Mouse (Mus musculus) urinary bladder, postnatal 10 days (tissue): ENCODE data around the gene Ccdc114.
"Not testable (repeated sequence)": the region's sequence is repeated elsewhere in the genome, so short reads cannot be mapped to it uniquely, and the experiment has no call there.

Experiments
- DNase-seq: peaks from one replicate; pipeline ENCODE4 v3.0.0; 2022; ENCODE audit warnings: low spot score

Ccdc114 gene

GRCm38 (mm10) chr7:45919083-45919671 is 4.7 kb upstream of the Ccdc114 start:
- DNase-seq: no peak

DNA sequence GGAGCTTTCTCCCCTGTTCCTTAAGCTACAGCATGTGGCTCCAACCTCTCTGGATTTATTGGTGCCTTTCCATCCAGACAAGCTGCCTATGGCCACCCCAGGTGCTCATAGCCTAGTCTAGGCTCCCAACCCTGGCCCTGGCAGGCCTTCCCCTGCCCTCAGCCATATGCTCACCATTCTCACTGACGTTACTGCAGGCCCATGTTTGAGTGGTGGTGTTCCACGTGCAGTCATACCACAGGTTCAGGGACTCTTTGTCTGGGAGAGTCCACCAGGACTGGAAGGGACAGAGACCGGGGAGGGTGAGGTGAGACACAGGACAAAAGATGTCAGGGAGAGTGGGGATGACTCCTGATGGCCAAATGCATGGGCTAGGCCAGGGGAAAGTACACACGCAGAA is 4.1 kb upstream of the Ccdc114 start:
- DNase-seq: no peak

- DNase-seq: no peak
Measured at GRCm38 (mm10) chr7:45920583-45921241, 3.2 kb upstream of the Ccdc114 start.

- DNase-seq: no peak
Measured at GRCm38 (mm10) chr7:45921242-45921621, 2.6 kb upstream of the Ccdc114 start, which contains the start of gene Emp3. TSS of gene Emp3 (minus strand) at chr7:45921404.

DNA sequence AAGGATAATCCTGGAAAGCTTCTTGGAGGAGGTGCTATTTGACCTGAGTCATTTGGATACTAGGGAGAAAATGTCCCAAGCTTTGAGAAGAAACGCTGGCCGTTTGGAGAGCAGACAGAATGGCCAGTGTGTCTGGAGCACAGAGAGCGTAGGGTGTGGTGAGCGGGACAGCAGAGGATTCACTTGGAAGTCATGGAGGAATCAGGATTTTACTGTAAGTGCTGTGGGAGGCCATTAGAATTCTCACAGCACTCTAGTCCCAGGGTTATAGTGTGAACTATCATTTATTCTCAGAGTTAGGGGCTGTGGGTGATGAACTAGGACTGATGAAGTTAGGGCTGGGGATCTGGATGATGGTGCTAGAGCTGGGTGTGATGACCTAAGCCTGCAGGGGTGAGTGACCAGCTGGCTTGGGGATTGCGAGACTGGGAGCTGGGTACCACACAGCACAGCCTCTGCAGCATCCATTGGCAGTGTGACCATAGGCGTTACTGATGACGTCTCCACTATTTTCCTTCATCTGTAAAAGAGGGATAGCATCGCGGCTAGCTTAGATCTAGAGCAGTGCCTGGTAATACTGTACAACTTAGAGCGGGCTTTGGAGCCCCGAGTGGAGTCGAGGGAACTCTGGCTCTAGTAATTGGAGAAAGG is 1.8 kb upstream of the Ccdc114 start:
- DNase-seq: no peak

DNA sequence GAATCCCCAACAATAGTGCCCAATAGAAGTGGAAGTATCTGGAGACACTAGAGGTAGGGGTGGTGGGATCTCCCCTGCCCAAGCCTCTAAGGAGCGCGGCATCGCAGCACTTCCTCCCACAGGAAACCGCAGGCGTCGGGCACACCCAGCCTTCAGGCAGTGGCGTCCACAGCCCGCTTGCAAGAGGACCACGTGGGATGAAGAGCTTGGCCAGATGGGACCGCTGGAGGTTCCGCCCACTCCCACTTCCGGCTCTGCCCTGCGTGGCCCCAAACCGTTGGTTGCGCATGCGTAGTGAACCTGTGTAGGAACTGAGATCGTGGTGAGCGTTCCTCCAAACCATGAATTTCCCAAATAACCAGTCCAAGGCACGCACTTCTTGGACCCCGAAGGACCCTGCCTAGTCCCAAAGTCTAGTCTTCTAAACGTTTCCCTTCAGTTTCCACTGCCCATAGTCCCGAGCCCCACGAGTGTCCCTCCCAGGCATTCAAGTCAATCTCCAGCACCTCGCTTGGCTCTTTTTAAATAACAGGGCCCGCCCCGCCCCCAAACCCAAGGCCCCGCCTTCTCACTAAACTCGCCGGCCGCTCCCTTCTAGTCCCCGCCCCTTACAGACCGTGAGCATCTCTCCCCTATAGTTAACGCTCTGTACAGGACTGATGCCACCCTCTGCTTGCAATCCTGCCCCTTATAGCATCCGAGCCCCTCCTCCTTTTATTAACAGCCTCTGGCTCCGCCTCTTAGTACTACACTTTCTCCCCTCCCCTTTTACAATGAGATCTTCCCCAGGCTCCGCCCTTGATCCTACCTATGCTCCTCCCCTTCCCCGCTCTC is 727 bp upstream of the Ccdc114 start:
- DNase-seq: peak; percentile 83

DNA sequence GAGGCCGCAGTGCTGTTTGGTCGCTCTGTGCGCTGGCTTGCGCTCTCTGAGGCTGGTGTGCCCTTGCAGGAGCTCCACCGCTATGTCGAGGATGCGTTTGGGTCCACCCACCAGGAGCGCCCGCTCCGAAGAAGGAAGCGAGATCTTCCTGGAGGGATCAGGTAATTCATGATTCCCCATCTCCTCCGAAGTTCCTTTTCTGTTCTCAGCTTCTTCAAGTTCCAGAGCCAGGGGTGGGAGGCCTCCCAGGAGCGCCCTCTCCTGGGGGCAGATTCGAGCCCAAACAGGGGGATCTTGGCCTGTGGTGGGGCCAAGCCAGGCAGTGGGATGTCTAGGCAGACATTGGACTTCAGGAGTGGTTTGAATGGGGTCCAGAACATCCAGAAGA is 551 bp downstream of the Ccdc114 start:
- no peak for DNase-seq

DNA sequence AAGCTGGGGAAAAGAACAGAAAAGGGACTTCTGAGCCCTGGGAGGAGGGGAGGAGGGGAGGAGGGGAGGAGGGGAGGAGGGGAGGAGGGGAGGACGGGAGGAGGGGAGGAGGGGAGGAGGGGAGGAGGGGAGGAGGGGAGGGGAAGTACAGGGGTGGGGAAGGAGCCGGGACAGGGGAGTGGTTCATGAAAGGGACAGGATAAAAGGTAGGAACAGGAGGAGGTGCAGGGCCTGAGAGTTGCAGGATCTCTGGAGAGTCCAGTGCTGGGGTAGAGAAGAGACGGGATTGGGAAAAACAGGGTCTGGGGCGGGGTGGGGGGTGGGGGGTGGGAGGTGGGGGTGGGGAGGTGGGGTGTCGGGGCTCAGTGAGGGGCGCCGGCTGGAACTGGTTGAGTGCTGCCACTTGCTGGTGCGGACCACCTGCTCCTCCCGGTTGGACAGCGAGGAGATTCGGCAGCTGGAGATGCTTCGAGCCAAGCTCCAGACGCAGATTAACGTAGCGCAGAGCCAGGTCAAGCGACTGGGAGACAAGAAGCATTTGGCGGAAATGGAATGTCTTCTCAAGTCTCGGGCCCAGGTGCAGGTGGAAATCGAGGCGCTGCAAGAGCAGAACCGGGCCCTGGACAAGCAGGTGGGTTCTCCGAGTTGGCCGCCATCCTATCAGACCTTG is 4.9 kb downstream of the Ccdc114 start:
- no peak for DNase-seq

GRCm38 (mm10) chr7:45929688-45930087 is 5.8 kb downstream of the Ccdc114 start:
- DNase-seq: no peak

- DNase-seq: not testable (repeated sequence)
Measured at GRCm38 (mm10) chr7:45933766-45934165, 9.9 kb downstream of the Ccdc114 start.

DNA sequence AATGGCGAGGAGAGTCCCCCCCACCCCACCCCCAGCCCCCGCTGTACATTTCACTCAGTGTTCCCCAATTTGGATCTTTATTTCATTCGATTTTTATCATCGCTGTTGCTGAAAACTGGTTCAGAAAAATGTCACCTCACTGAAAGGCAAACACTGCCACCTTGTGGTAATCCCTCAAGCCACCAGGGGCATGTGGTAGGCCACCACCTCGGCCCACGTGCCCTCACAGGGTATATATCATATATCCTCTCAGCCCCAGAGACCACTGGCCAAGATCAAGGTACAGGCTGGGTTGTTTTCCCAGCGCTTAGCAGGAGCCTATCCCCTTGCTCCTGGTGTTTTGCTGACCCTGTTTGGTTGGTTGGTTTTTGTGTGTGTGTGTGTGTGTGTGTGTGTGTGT is 11.2 kb downstream of the Ccdc114 start:
- DNase-seq: no peak

- no peak for DNase-seq
Measured at GRCm38 (mm10) chr7:45939836-45940235, 16.0 kb downstream of the Ccdc114 start.

- no peak for DNase-seq
Measured at GRCm38 (mm10) chr7:45941986-45942385, 18.1 kb downstream of the Ccdc114 start.

GRCm38 (mm10) chr7:45943280-45943679 is 19.4 kb downstream of the Ccdc114 start:
- not testable (repeated sequence) for DNase-seq

DNA sequence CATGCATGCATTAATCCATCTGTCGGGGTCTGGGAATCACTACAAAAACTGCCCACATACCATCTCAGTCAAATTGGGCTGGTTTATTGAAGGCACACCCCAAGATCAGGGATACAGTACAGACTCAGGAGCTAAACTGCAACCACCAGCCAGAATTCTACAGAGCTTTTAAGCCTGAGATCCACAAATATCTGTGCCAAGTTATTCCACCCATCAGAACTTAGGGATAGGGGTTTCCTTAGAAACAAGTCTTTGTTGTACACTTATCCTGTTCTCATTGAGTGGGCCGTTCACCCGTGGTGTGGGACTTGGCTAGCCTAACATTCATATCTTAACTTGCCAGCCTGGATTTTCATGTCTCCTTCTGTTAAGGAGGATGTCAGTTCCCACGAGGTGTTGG is 25.2 kb downstream of the Ccdc114 start:
- DNase-seq: no peak

- no peak for DNase-seq
Measured at GRCm38 (mm10) chr7:45956611-45957010, 32.7 kb downstream of the Ccdc114 start.

DNA sequence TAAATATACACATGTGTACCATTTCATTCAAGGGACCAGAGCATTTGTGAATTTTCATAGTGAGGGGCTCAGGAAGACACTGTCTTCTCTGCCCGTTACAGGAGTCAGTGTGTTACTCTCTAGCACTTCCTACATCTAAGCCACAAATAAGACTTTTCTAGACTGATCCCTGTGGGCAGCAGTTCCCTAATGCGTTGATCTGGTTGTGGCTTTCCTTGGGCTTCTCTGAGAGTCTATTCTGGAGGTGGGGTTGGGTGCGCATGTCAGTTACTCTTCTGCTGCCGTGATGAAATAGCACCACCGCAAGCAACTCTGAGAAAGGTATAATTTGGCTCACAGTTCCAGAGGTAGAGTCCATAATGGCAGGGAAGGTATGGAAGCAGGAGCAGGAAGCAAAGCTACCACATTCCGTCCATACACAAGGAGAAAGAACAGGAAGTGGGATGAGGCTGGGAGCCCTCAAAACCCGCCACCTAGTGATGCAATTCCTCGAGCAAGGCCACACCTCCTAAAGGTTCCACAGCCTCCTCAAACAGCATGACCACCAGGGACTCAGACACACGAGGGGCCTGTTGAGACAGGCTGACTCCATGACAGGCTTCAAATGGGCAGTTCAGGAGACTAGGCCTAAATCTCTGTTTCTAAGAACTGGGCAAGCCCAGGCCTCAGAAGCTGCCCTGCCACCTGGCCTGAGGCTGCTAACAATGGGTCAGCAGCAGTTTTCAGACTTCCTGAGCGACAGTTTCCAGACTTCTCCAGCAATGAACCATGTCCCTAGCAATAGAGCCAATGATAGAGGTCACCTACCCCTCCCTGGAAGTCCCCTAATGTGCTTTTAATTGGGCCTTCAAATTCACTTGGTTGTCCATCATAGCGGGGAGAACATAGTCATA is 48.2 kb downstream of the Ccdc114 start:
- DNase-seq: no peak

GRCm38 (mm10) chr7:45973271-45973687 is 49.4 kb downstream of the Ccdc114 start:
- DNase-seq: no peak

GRCm38 (mm10) chr7:45974103-45974502 is 50.2 kb downstream of the Ccdc114 start:
- DNase-seq: no peak

DNA sequence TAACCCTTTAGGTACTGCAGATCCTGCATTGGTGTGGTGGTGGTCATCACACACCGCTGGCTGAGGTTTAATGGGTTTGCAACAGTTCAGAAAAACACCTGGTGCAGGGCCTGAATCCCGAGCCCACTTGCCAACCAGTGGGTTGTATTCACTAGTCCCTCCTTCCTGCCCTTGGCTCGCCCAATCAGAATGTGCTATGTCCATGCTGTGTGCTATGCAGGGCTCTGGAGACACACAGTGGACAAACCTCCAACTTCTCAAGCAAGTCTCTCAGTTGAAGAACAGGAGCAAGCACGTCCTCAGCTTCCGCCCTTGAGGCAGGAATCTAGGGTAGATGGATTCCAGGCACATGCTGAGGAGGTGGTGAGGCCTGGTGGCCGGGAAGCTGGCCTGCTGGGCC is 50.6 kb downstream of the Ccdc114 start:
- DNase-seq: no peak

- DNase-seq: no peak
Measured at GRCm38 (mm10) chr7:45981612-45982011, 57.7 kb downstream of the Ccdc114 start.
